Mouse (Mus musculus): ENCODE measurements around the gene Ifi35.

DNA sequence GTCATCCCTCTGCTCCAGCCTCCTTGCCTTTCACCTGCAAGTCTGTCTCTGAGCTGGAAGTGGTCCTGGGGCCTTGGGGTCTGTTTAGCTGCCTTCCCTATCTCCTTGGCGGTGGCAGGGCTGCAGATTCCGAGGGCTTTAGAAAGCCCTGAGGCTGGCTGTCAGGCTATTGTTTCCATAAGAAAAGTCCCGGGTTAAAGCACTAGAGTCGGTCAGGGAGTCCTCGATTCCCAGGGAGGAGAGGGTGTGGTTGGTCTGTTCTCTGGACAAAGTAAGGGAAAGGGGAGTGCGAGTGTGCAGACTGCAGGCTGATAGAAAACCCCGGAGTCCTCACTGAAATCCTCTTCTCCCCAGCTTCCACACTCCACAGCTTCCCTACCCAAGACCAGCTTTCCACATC, 22.0 kb downstream of the Ifi35 start:
- TF ChIP-seq CTCF (IDR thresholded peaks at IDR 0.05; ENCODE audit: low read depth, low read length) (no peak), GATA1 (IDR thresholded peaks at IDR 0.05; ENCODE audit: borderline replicate concordance, low read length) (no peak), TAL1 (conservative IDR thresholded peaks at IDR 0.05; ENCODE audit: low read depth, low read length) (no peak)

All from G1E (cell line).